Mouse (Mus musculus) intestine, embryonic 16.5 days (tissue): ENCODE data around the gene Dyrk1b. TPM values are rescaled to one million over a fixed set of nuclear protein-coding genes. Genes with fewer than 3 reads are reported as not detected.
A peak's percentile ranks its signal among the peaks of the same experiment; 100 is the strongest.

Source experiments
- ATAC-seq: fragments of 200-750 bp; cut with Nextera tagmentation; 2 replicates; pipeline ENCODE4 v1.8.0; 2017; ENCODE audit warnings: moderate TSS enrichment, moderate library complexity
- H3K27ac ChIP-seq: fragments of 300-500 bp; sonication (generic); 2 replicates; pipeline ENCODE4 v1.5.1; 2014; ENCODE audit warnings: mild to moderate bottlenecking, low read length
- H3K27me3 ChIP-seq: fragments of 300-500 bp; sonication (generic); replicated peaks from 2 replicates; pipeline ENCODE4 v1.6.1; 2014; ENCODE audit warnings: low read length, control low read depth, mixed read lengths; ENCODE audit not compliant: control insufficient read depth, insufficient read depth
- H3K36me3 ChIP-seq: fragments of 300-500 bp; sonication (generic); 2 replicates; pipeline ENCODE4 v1.6.1; 2014; ENCODE audit warnings: low read length, control low read depth; ENCODE audit not compliant: control insufficient read depth, insufficient read depth
- H3K4me1 ChIP-seq: fragments of 300-500 bp; sonication (generic); 2 replicates; pipeline ENCODE4 v1.6.1; 2014; ENCODE audit warnings: low read length, control low read depth, mixed read lengths; ENCODE audit not compliant: control insufficient read depth, insufficient read depth
- H3K4me2 ChIP-seq: fragments of 300-500 bp; sonication (generic); 2 replicates; pipeline ENCODE4 v1.6.1; 2014; ENCODE audit warnings: low read depth, low read length, control low read depth
- H3K4me3 ChIP-seq: fragments of 300-500 bp; sonication (generic); 2 replicates; pipeline ENCODE4 v1.5.1; 2014; ENCODE audit warnings: mild to moderate bottlenecking, low read length
- H3K9ac ChIP-seq: fragments of 300-500 bp; sonication (generic); 2 replicates; pipeline ENCODE4 v1.6.1; 2014; ENCODE audit warnings: low read depth, low read length
- H3K9me3 ChIP-seq: fragments of 300-500 bp; sonication (generic); 2 replicates; pipeline ENCODE4 v1.6.1; 2016; ENCODE audit warnings: low read length, control low read depth; ENCODE audit not compliant: control insufficient read depth
- WGBS: fragments of 180-500 bp; shearing (Covaris S2); extraction: QIAGEN DNeasy Blood & Tissue Kit; methylation state at CpG from one replicate; pipeline ENCODE4 v1.1.7; 2014; 5-methylcytosine and 5-hydroxymethylcytosine counted together
- polyA plus RNA-seq: library from polyadenylated mRNA; unstranded; fragments of >200 nt; fragmentation: Nextera tagmentation; extraction: Ambion mirVana; gene quantifications from 2 replicates; pipeline ENCODE4 v1.2.1, GENCODE M21; 2015

Gene Dyrk1b
- polyA plus RNA-seq, 1 experiment from 2014 or later, result 5.0 TPM

- Histone ChIP-seq H3K4me3 (no peak overlapping the region), H3K27ac (no peak overlapping the region), H3K27me3 (no peaks in the 10 kb centered on the region), H3K4me1 (no peaks in the 10 kb centered on the region), H3K9me3 (no peaks in the 10 kb centered on the region), H3K9ac (no peak overlapping the region), H3K4me2 (no peak overlapping the region), H3K36me3 (peaks cover 34% of the 10 kb centered on the region)
- no peak for ATAC-seq
- 93% methylated on average over 8 of the region's 8 CpGs for WGBS
Observed at GRCm38 (mm10) chr7:28186631-28187030, 7.4 kb downstream of the Dyrk1b start.

- WGBS, result 99% methylated on average over 3 of the region's 3 CpGs
- H3K4me2 ChIP-seq, result no peak overlapping the region
- H3K36me3 ChIP-seq, result peaks cover 8% of the 10 kb centered on the region
- H3K9me3 ChIP-seq, result no peaks in the 10 kb centered on the region
- H3K4me1 ChIP-seq, result no peaks in the 10 kb centered on the region
- ATAC-seq, result no peak
- H3K9ac ChIP-seq, result no peak overlapping the region
- no peaks in the 10 kb centered on the region for H3K27me3 ChIP-seq
- no peak overlapping the region for H3K27ac ChIP-seq
- no peak overlapping the region for H3K4me3 ChIP-seq
Observed at GRCm38 (mm10) chr7:28191489-28191888, 12.2 kb downstream of the Dyrk1b start.

- H3K36me3 ChIP-seq, result peaks cover 4% of the 10 kb centered on the region
- no peaks in the 10 kb centered on the region for H3K4me1 ChIP-seq
- 97% methylated on average over 1 of the region's 1 CpGs for WGBS
Observed at GRCm38 (mm10) chr7:28191903-28192302, 12.6 kb downstream of the Dyrk1b start.

GRCm38 (mm10) chr7:28195414-28196098 is 16.3 kb downstream of the Dyrk1b start:
- Histone ChIP-seq H3K4me2 (no peak overlapping the region), H3K27me3 (no peaks in the 10 kb centered on the region), H3K9ac (no peak overlapping the region), H3K9me3 (no peaks in the 10 kb centered on the region), H3K36me3 (no peaks in the 10 kb centered on the region), H3K27ac (no peak overlapping the region), H3K4me1 (no peaks in the 10 kb centered on the region), H3K4me3 (no peak overlapping the region)
- no peak for ATAC-seq
- 73% methylated on average over 5 of the region's 5 CpGs for WGBS

More at GRCm38 (mm10) chr7:28191903-28192302, 12.6 kb downstream of the Dyrk1b start:
- Histone ChIP-seq H3K4me2 (no peak overlapping the region), H3K9me3 (no peaks in the 10 kb centered on the region), H3K27me3 (no peaks in the 10 kb centered on the region), H3K9ac (no peak overlapping the region), H3K4me3 (no peak overlapping the region), H3K27ac (no peak overlapping the region)
- ATAC-seq, result no peak

- no peak for ATAC-seq
- H3K4me3 ChIP-seq, result no peak overlapping the region
- H3K9me3 ChIP-seq, result no peaks in the 10 kb centered on the region
- H3K4me1 ChIP-seq, result no peaks in the 10 kb centered on the region
- H3K27ac ChIP-seq, result no peak overlapping the region
- H3K4me2 ChIP-seq, result no peak overlapping the region
- WGBS, result 79% methylated on average over 14 of the region's 14 CpGs
- no peaks in the 10 kb centered on the region for H3K27me3 ChIP-seq
- no peak overlapping the region for H3K9ac ChIP-seq
- no peaks in the 10 kb centered on the region for H3K36me3 ChIP-seq
Observed at GRCm38 (mm10) chr7:28196528-28196927, 17.3 kb downstream of the Dyrk1b start.

- Histone ChIP-seq H3K4me3 (no peak overlapping the region), H3K27me3 (no peaks in the 10 kb centered on the region), H3K4me2 (no peak overlapping the region), H3K36me3 (no peaks in the 10 kb centered on the region), H3K9ac (no peak overlapping the region), H3K9me3 (no peaks in the 10 kb centered on the region), H3K27ac (no peak overlapping the region), H3K4me1 (no peaks in the 10 kb centered on the region)
- WGBS, result 75% methylated on average over 4 of the region's 4 CpGs
- ATAC-seq, result no peak
Observed at GRCm38 (mm10) chr7:28199054-28199453, 19.8 kb downstream of the Dyrk1b start.

- Histone ChIP-seq H3K4me3 (no peak overlapping the region), H3K4me2 (no peak overlapping the region), H3K9ac (no peak overlapping the region), H3K36me3 (no peaks in the 10 kb centered on the region), H3K9me3 (no peaks in the 10 kb centered on the region), H3K4me1 (no peaks in the 10 kb centered on the region), H3K27me3 (no peaks in the 10 kb centered on the region), H3K27ac (no peak overlapping the region)
- 56% methylated on average over 19 of the region's 19 CpGs for WGBS
- no peak for ATAC-seq
Observed at GRCm38 (mm10) chr7:28203207-28204108, 24.2 kb downstream of the Dyrk1b start.

- H3K9me3 ChIP-seq, result no peaks in the 10 kb centered on the region
- no peak overlapping the region for H3K4me2 ChIP-seq
- no peak overlapping the region for H3K4me3 ChIP-seq
- no peaks in the 10 kb centered on the region for H3K27me3 ChIP-seq
- no peaks in the 10 kb centered on the region for H3K4me1 ChIP-seq
- 65% methylated on average over 4 of the region's 4 CpGs for WGBS
- no peak overlapping the region for H3K9ac ChIP-seq
- no peaks in the 10 kb centered on the region for H3K36me3 ChIP-seq
- ATAC-seq, result no peak
- H3K27ac ChIP-seq, result no peak overlapping the region
Observed at GRCm38 (mm10) chr7:28206044-28206600, 26.9 kb downstream of the Dyrk1b start.

- Histone ChIP-seq H3K4me3 (peak overlapping the region; percentile 33), H3K27ac (no peak overlapping the region), H3K9ac (peak overlapping the region; percentile 58), H3K36me3 (no peaks in the 10 kb centered on the region), H3K27me3 (no peaks in the 10 kb centered on the region), H3K4me1 (no peaks in the 10 kb centered on the region), H3K4me2 (peak overlapping the region; percentile 50), H3K9me3 (no peaks in the 10 kb centered on the region)
- whole genome bisulfite sequencing, result 35% methylated on average over 12 of the region's 12 CpGs
- peak; percentile 23; the same call in 1 of the 2 replicates for ATAC-seq
Observed at GRCm38 (mm10) chr7:28208396-28208987, 29.2 kb downstream of the Dyrk1b start.
